Mouse (Mus musculus) ovary, postnatal 36 days (tissue): ENCODE data around the gene Hils1.

Experiments
- DNase-seq: peaks from one replicate; pipeline ENCODE4 v3.0.0; 2022; ENCODE audit warnings: low spot score, mixed read lengths

Gene Hils1

GRCm38 (mm10) chr11:94967419-94967818, at the start of gene Hils1:
TSS of gene Hils1 (plus strand) at chr11:94967593.
- DNase-seq: no peak

GRCm38 (mm10) chr11:94917717-94918116, 49.7 kb upstream of the Hils1 start:
- DNase-seq: no peak

DNA sequence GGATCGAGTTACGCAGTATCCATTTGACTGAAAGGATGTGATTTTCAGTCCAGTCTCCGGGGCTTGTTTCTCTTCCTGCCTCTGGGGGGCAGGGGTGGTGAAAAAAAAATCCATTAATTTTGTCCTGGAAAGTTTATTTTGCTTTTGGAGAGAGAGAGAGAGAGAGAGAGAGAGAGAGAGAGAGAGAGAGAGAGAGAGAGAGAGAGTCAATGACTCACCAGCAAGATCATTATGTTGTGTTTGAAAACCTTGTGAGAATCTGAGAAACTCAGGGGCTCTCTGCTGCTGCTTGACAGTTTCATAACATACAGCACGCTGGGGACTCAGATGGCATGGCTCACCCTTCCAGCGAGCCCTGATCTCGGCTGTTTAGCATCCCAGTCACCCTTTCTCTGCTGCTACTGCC, 46.4 kb upstream of the Hils1 start:
- no peak for DNase-seq

DNA sequence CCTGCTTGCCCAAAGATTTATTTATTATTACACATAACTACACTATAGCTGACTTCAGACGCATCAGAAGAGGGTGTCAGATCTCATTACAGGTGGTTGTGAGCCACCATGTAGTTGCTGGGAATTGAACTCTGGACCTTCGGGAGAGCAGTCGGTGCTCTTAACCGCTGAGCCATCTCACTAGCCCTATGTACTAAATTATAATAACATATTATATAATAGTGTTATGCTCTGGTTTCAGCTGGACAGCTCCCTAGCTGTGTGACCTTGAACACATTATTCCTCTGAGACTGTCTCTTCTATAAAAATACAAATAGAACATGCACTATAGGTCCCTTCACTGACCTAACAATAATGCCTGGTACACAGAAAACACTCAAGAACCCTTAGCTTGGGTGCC, 42.4 kb upstream of the Hils1 start:
- no peak for DNase-seq

DNA sequence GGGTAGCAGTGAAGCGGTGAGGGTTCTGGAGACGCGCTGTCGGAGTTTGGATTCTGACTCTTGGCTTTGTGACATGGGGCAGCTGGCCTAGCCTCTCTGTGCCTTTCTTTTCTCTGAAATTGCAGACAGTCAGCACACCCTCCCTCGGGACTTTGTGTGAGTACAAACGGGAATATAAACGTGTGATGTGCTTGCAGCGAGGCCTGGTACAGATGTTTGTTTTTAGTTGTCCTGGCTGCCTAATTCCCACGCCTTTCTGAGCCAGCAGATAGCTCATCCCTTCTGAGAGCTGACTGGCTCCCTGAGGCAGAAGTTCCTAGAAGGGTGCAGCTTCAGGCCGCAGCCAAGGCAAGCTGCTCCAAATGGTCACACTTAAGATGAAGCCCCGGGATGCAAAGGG, 41.0 kb upstream of the Hils1 start:
- no peak for DNase-seq

DNA sequence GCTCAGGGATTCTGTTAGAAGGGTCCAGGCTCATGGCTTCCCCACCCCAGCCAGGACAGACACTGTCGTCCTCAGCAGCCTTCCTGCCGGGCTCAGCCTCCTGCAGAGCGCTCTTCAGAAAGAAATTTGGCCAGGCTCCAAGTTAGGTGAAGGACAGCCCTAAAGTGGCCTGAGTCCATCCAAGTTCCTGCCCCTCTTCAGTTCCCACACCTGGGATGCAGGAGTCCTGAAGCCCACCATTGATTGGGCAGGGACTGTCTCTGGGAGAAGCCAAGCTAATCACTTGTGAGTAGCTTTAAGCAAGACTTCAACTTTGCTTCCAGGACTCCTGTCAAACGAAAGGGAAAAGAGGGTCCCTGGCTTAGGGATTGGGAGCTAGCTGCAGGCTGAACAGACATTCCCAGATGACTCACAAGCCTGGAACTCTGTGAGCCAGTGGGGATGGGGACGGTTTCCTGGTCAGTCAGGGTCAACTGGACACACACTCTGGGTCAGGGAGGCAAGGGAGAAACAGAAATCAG, 39.6 kb upstream of the Hils1 start:
- DNase-seq: no peak

GRCm38 (mm10) chr11:94928820-94929219, 38.6 kb upstream of the Hils1 start:
- peak; percentile 81 for DNase-seq

DNA sequence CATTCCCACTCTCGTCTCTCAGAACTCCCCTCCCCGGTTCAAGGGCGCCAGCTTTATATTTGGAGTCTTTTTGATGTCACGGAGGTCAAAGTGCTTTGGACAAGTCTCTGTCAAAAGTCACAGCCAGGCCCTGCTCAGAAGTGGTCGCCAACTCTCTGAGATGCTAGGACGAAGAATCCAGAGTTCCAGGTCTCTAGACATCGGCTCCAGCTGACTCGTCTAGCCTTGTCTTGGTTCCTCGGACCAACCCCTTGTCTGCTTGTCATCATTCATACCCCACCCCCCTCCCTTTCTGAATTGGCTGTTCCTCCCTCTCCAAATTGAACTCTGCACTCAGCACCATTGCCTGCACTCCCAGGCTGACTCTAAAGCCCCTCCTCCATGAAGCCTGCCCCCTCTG, 37.8 kb upstream of the Hils1 start:
- no peak for DNase-seq

GRCm38 (mm10) chr11:94930151-94930550, 37.2 kb upstream of the Hils1 start:
- no peak for DNase-seq

GRCm38 (mm10) chr11:94933584-94933983, 33.8 kb upstream of the Hils1 start:
- DNase-seq: no peak

DNA sequence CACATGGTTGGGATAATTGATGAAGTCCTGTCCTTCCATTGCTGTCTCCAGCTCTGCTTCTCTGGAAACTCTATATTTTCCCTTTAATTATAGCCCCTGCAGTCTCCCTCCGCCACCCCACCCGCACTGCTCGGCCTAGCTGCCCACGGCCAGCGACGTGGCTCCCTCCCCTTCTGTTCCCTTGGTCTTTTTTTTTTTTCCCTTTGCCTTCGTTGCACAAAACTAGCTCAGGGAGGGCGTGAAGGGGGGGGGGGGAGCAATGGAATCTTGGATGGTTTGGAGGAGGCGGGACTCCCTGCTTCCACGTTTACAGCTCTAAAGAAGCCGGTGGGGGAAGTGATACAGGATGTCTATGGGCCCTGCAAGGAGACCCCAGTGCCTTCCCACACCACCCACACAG, 32.9 kb upstream of the Hils1 start:
- DNase-seq: no peak

- peak; percentile 58 for DNase-seq
Measured at GRCm38 (mm10) chr11:94936045-94936444, 31.3 kb upstream of the Hils1 start, which contains the start of gene Col1a1. TSS of gene Col1a1 (plus strand) at chr11:94936224.

GRCm38 (mm10) chr11:94936851-94937295, 30.5 kb upstream of the Hils1 start:
- peak; percentile 85 for DNase-seq

GRCm38 (mm10) chr11:94937335-94937781, 30.0 kb upstream of the Hils1 start:
- DNase-seq: no peak

DNA sequence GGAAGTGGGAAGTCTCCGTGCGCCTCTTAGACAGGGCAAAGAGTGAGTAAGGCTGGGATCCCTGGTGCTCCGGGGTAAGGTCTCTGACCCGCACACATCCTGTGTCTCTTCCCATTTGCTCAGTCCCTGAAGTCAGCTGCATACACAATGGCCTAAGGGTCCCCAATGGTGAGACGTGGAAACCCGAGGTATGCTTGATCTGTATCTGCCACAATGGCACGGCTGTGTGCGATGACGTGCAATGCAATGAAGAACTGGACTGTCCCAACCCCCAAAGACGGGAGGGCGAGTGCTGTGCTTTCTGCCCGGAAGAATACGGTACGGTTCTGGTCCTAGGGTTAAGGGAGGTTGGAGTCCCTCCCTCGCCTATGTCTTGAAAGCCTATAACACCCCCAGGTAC, 29.6 kb upstream of the Hils1 start:
- DNase-seq: no peak

GRCm38 (mm10) chr11:94938296-94938695, 29.1 kb upstream of the Hils1 start:
- DNase-seq: no peak

DNA sequence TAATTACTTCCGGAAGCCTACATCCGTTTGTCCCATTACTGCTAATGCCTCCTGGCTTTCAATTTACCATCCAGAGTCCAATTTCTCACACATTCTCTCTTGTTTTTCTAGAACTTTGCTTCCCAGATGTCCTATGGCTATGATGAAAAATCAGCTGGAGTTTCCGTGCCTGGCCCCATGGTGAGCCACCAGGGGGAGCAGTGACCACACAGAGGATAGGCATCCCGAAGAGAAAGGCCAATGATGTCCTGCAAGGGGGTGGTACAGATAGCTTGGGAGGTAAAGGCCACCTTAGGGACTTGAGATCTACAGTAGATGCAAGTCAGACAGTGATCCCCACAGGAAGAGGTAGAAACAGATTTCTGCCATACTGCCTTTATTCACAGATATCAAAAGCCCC, 28.1 kb upstream of the Hils1 start:
- DNase-seq: peak; percentile 74

DNA sequence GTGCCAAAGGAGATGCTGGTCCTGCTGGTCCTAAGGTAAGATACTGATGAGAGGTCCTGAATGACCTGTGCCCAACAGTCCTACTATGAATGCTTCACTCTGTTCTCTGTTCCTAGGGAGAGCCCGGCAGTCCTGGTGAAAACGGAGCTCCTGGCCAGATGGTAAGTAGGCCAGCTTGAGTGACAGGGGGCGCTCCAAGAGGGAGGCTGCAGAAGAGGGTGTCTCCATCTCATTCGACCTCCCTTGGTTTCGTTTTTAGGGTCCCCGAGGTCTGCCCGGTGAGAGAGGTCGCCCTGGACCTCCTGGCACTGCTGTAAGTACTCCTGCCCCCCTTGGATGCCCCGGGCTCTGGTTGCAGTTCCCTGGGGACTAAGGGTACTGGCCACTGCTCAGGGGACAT, 26.3 kb upstream of the Hils1 start:
- no peak for DNase-seq

- DNase-seq: no peak
Measured at GRCm38 (mm10) chr11:94941776-94942175, 25.6 kb upstream of the Hils1 start.

DNA sequence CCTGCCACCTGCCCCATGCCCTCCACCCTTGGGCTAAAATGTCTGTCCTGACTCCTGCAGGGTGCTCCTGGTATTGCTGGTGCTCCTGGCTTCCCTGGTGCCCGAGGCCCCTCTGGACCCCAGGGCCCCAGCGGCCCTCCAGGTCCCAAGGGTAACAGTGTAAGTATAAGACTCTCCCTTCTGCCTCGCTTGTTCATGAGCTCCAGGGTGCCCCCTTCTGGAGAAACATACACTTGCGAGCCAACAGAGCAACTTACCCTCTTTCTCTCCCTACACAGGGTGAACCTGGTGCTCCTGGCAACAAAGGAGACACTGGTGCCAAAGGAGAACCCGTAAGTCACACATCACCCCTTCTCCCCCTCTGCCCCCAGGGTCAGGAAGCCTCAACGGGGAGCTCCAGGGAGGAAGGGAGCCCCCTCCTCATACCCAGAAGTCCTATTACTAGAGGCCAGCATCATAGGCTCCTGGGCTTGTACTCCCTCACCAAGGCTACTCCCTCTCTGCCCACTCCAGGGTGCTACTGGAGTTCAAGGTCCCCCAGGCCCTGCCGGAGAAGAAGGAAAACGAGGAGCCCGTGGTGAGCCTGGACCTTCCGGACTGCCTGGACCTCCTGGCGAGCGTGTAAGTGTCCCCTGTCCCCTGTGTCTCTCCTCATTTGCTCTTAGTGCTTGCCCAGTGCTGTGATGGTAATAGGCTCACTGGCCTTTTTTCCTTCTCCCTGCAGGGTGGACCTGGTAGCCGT, 24.9 kb upstream of the Hils1 start:
- DNase-seq: no peak

GRCm38 (mm10) chr11:94943054-94943453, 24.3 kb upstream of the Hils1 start:
- DNase-seq: no peak

- DNase-seq: no peak
Measured at GRCm38 (mm10) chr11:94944295-94944694, 23.1 kb upstream of the Hils1 start.

DNA sequence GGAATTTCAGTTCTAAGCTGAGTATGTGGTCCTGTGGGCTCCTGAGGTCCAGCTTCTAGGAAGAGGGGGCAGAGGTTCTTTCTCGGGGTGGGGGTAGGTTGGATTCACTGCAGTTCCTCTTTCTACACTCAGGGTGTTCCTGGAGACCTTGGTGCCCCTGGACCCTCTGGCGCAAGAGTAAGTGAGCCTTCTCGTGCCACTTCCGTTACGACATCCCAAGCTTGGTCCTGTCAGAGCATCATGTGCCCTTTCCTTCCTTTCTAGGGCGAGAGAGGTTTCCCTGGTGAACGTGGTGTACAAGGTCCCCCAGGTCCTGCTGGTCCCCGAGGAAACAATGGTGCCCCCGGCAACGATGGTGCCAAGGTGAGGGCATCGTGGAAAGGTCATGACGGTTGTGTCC, 22.2 kb upstream of the Hils1 start:
- no peak for DNase-seq

GRCm38 (mm10) chr11:94952169-94952568, 15.2 kb upstream of the Hils1 start:
- DNase-seq: no peak
